Mouse (Mus musculus): ENCODE data around the gene Psph.
A peak's percentile ranks its signal among the peaks of the same experiment; 100 is the strongest.

The Psph gene

GRCm38 (mm10) chr5:129731021-129731420 lies 56.2 kb downstream of the Psph start:
- DNase-seq (ENCODE audit: low spot score), result no peak

GRCm38 (mm10) chr5:129730344-129730743 lies 56.9 kb downstream of the Psph start:
- DNase-seq (ENCODE audit: low spot score), result no peak

- DNase-seq (ENCODE audit: low spot score), result no peak
Measured at GRCm38 (mm10) chr5:129729286-129729685, 58.0 kb downstream of the Psph start.

- DNase-seq (ENCODE audit: low spot score), result no peak
Measured at GRCm38 (mm10) chr5:129726784-129727183, 60.5 kb downstream of the Psph start.

GRCm38 (mm10) chr5:129725774-129726392 lies 61.4 kb downstream of the Psph start:
- DNase-seq (ENCODE audit: low spot score), result peak; percentile 11

GRCm38 (mm10) chr5:129724834-129725773 lies 62.1 kb downstream of the Psph start, which contains the start of gene Nipsnap2:
TSS of gene Nipsnap2 (plus strand) at chr5:129725063.
- DNase-seq (ENCODE audit: low spot score), result peak; percentile 88

- DNase-seq (ENCODE audit: low spot score), result no peak
Measured at GRCm38 (mm10) chr5:129724268-129724667, 63.0 kb downstream of the Psph start.

- no peak for DNase-seq (ENCODE audit: low spot score)
Measured at GRCm38 (mm10) chr5:129720176-129720575, 67.1 kb downstream of the Psph start.

- DNase-seq (ENCODE audit: low spot score), result no peak
Measured at GRCm38 (mm10) chr5:129717016-129717415, 70.2 kb downstream of the Psph start.
